Mouse (Mus musculus) right cerebral cortex, postnatal 36 days (tissue): ENCODE data around the gene Abca1.

ENCODE experiments used
- DNase-seq, 2 experiments: peaks; one replicate each; pipeline ENCODE4 v3.0.0; 2022; ENCODE audit warnings: low spot score in 2 of 2, mixed read lengths in 1 of 2

The Abca1 gene

DNA sequence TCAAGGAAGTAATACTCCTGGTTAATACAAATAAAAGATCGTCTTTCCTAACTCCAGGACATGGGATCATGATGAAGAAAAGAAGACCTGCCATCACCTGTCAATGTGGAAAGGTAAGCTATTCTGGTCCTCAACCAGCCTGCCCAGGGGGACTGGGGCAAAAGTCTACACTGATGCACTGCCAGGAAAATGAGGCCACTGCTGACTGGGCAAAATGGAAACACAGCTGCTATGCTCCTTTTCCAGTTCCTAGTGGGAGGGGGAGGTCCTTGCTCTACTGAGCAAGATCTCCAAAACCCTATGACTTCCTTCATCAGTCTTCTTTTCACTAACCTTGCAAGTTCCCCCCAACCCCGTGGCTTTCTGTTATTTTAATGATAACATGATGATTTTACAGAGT lies 73.1 kb downstream of the Abca1 start:
- no peak for DNase-seq

DNA sequence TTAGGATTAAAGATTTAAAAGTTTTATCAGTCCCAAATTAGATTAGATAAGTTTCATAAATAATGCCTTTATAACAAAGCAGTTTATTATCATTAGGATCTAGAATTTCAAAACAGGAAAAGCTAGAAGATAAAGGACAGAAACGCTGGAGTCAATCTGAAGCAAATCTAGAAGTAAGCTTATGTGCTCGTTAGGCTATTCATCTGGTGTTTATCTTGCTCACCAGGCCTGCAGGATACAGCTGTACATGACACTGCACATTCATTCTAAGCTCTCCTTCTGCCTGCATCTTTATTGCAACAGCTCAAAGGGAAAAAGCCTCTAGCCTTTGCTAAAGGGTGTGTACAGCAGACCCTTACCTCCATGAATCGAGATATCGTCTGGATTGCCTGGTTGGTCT lies 74.1 kb downstream of the Abca1 start:
- no peak for DNase-seq

DNA sequence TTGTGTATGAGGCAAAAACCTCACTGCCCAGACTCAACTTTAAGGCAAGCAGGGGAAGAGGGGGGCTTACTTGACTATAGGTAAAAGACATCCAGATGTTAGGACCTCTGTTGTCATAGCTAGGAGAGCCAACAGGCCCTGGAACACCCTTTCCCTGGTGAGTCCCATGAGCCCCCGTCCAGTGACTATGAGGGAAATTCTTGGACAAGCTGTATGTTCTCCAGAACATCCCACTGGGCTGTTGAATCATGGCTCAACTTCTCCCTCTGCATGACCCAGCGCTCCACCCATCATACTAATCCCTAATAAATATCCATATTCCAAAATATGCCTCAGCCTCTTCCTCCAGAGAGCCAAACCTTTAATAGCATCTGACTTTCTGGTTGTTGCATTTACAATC lies 76.6 kb downstream of the Abca1 start:
- DNase-seq = no peak

DNA sequence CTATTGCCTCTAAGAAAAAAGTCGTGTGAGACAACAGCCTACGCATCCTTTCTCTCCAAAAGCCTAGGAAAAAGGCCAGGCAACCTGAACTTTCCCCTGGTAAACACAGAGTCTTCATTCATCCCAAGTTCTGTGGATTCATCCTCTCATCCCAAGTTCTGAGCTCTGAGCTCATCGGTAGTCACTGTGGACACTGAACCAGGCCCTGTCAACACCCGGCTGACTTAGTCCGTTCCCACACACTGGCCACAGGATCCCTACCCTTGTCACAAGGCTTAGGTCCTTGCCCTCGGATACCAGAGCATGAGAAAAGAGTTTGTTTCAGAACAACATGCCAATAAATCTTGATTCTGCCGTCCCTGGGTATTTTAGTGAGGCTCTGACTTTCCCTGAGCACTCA lies 77.2 kb downstream of the Abca1 start:
- DNase-seq = no peak

DNA sequence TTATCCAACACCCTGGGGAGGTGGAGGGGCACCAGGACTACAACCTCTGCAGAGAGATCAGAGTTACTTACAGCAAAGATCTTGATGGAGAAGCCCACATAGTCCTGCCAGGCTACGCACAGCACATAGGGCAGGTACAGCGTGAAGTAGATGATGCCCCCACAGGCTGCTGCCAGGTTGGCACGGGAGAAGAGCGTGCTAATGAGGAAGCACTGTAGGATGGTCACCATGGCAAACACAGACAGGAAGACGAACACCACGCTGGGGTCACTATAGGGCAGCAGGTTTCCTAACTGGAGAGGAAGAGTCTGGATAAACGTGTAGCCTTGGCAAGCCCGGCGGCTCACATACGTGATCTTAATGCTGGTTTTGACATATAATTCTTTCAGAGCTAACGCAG lies 77.8 kb downstream of the Abca1 start:
- no peak for DNase-seq

DNA sequence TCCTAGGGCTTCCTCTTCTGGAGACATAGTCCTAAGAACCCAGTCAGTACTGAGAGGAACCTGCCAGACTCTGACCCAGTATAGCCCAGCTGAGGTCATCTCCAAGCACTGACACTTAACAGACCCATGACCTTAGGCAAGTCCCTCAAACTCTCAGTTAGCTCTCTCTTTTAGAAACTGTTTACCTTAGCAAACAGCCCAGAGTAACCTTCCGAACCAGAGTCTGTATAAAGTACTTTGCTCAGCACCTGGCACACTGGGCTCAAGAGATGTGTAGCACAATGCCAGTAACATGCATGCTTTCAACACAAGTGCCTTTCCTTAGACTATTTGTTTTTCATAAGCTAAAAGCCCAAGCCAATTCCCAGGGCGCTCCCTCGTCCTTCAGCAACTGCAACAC lies 79.4 kb downstream of the Abca1 start:
- no peak for DNase-seq

DNA sequence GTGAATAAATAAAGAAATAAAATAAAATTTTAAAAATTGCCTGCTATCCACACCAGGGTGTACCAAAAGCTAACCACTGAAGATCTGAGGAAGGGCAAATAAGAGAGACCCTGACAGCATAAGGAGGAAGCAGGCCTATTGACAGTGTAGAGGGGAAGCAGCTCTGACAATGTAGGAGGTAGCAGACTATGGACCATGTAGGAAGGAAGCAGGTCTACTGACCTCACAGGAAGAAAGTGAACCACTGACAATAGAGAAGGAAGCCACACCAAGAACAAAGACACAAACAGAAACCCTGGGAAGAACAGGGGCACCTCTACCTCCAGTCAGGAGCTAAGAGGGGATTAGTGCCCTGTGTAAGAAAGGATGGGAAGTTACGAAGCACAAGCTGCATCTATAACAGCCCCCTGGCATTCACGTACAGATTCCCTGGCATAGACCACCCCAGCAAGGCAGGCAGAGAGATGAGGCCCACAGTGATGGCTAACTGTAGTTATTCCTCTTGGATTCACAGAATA lies 80.8 kb downstream of the Abca1 start:
- DNase-seq = no peak

DNA sequence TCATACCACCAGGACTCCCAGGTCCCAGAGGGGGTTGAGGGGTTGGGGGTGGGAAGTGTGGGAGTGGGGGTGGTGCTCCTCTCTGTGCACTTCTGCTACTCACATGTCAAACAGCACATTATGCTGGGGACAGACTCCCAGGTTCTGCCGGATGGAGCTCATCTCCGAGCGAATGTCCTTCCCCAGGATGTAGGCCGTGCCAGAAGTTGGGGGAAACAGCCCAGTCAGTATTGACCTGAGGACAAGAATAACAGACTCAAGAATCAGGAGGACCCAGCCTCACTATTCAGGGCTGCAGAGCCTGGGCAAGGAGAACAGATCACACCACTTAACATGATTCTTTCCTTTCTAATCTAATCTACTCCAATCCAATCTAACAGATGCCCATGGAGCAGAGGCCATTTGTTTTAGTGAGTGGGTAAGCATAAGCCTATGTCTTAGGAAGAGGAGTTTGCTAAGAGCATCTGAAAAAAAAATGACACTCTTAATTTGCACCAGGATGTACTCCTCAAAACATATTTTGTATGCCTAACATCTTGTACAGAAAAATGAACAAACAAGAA lies 82.8 kb downstream of the Abca1 start:
- DNase-seq = no peak

DNA sequence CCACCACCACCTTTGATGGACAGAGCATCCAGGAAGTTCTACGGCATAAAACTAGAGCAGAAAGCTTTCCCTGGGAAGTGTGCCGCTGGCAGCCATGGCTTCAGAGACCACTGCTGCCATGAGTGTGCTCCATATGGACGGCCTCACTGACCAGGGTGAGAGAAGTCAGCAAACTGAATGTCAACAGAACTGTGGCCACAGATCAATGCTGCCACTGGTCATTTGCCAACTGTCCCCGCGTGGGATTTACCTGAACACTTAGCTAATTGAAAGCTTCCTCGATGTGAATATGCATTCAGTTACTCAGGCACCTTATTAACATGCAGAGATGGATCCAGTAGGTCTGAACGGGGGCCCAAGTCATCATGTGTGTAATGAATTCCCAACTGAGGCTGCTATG lies 86.7 kb downstream of the Abca1 start:
- DNase-seq = no peak

DNA sequence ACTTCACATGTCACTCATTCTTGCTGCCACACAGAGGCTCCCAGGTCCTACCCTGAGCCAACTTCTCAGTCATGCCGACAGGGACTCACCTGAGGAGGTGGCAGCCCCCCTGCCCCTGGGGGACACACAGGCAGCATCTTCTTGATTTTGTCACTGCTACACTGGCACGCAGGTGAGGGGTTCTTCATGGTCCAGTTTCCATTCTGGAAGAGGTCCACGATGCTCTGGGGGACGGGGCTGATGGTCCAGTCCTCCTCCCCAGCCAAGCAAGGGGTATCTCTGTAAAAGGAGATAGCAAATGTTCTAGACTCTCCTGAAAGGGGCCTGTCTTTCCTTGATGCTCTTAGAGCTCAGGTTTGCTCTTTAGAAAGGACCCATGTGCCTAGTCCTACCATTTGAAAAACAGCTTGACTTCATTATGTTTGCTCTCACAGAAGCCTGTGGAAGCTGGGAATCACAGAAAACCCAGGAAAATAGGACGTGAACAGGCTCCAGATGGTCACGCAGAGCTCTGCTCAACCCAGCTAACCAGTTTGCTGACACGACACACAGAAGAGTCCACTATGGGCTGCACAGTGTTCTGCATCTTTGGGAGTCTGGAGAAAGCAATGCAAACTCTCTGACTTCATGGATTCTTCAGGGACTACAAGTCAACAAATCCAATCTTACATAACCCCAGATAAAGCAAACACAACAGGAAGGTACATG lies 97.2 kb downstream of the Abca1 start:
- DNase-seq = no peak

DNA sequence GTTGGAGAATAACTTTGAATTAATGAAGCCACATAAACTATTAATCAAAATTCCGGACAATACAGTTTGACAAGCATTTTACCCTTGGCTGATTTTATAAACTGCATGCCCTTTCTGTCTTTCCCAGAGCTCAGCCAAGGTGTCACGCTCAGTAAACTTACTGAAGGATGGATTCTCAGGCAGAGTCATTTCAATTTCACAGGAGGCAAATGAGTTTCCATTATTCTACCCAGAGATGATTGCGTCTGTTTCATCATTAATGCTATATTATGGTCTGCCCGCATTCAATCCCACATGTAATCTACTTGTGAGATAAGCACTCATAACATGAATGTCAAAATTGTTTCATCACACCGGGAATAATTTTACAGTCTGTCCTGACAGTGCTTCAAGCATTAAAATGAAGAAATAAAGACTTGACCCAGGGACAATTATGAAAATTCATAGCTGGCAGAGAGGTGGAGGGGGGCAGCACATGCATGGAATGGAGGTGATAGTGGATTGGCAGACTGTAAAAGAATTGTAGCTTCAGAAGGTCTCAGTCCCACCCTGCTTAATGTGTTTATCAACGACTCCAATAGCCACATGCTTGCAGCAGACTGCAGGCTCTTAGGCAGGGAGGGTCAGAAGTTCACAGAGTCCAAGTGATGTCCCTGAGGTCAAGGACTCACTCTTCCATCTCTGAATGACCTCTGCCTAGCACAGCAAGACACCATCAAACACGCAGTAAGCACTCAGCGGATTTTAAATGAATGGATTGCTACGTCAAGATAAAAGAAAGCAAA lies 113.3 kb downstream of the Abca1 start:
- DNase-seq = no peak

DNA sequence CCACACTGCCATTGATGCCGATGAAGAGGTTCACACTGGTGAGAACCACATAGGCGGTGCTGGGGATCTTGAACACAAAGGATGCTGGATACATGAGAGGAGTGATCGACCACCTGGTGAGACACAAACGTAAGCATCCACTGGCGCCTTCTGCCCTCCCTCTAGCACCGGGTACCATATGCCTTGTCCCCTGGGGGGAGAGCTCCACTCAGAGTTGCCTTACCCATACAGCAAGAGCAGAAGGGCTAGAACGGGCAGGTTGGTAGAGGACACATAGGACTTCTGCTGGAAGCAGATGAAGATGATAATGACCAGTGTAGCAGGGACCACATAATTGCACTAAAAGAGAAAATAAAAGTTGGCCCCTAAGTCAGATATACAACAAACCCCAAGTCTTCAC lies 113.9 kb downstream of the Abca1 start:
- no peak for DNase-seq

DNA sequence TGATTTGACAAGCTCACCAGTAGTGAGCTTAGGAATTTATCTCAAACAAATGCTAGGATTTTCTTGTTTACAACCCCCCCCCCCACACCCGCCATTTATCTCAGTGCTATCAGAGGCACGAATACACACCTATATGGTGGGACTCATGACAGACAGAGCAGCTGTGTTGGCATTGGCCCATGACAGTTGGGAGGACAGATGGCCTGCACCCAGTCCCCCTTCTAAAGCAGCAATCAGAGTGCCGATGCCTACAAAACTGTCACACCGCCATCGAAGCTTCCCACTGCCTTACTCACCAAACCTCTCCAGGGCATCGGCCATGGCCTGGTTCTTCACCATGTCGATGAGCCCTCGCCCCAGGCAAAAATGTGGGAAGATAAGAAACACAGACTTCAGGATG lies 115.9 kb downstream of the Abca1 start:
- DNase-seq = no peak

DNA sequence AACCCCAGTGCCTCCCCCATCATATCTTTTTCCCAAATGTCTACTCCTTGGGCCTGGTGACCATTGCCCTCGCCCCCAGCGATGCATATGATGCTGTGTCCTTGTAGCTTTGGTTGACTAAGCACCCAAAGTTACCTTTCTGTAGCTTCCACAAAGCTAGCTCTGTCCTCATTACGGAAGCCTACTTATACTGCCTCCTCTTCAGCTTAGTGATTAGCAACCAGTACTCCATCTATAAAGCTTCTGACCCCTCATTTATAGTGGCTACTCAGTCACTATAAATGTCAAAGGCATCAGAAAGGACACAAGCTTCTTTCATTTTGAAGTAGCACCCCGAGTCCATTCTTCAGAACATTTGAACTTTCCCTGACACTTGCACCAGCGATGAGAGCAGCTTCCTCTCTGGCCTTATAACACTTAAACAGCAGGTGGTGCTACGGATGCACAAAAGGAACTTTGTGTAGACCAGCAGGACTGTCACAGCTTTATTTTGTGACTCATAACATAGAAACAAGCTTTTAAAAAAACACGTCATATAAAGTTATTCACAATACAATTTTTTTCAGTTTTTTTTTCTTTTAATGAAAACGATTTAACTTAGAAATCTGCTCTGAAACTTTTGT lies 129.3 kb downstream of the Abca1 start:
- DNase-seq = no peak

DNA sequence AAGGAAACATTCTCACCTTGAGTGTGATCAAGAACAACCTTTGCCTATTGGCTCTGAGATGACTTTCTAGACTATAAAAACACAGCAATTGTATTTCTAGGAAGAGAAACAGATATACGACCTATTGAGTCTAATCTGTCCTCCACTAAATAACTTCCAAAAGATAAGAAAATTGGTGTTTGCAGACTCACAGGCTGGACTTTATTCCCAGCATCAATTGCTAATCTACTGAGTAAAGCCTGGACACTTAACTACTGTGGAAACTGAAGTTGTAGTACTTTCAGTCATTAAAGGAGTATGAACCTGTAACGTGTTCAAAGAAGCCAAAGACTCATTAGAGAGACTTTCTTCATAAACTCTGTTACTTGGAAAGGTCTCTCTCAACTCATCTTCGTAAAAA lies 131.9 kb downstream of the Abca1 start:
- DNase-seq = no peak

DNA sequence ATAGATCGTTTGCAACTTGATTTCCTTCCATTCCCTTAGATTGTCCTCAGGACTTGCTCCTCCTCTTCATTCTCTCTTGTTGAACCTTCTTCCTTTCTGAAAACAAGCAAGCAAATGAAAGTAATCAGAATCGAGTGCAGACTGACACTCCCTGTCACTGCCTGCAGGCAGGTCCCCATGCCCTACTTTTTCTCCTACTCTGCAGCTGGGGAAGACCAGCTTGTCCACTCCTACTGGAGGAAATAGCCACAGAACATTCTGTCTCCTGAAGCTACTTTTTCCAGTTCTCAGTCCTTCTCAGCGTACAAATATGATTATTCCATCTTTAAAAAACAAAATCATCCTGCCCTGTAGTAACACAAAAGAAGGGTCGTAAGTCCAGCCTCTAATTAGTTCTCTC lies 135.3 kb downstream of the Abca1 start:
- DNase-seq = no peak

DNA sequence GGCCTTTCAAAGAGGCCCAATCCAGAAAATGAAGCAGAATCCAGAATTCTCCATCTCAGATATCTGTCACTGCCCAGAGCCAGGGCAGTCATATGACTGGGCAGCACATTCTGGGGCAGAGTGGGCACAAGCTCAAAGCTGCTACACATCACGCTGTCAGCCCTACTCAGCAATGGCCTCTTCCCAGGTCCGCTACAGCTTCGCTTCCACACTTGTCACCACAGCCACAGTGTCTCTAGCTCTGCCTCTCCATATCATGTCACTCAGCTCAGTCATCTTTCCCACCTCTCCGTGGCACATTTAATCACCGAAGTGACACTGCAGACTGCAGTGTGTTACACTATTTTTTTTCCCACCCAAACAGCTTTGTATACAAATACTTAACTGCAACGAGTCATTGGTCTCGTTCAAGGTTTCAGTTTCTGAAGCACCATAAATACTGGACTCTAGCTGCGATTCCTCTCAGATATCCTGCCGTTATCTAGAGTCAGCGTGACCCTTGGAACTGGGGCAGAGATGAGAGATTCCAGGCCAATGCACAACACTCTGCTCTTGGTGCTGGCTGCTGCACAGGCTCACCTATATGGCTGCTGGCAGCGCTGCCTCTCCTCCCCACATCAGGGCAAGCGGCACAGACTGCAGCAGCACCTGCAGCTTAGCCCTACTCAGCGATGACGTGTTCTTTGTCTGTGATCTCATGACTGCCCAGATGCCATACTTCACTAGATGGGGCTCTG lies 136.3 kb downstream of the Abca1 start:
- no peak for DNase-seq

DNA sequence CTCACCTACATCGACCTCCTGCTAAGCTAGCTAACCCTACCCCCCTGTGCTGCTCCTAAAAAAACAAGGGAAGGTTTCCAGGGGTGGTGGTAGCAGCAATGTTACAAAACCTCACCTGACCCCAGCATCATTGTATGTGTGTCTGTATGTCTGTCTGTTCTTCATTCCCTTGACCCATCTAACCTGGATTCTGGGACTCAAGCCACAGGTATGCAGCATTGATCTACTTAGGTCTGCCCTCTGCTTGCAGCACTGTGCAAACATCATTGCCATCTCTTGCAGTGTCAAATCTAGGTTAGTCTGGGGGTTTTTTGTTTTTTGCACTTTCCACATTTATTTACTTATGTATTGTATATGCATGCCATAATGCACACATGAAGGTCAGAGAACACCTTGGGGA lies 141.3 kb downstream of the Abca1 start:
- DNase-seq = no peak

DNA sequence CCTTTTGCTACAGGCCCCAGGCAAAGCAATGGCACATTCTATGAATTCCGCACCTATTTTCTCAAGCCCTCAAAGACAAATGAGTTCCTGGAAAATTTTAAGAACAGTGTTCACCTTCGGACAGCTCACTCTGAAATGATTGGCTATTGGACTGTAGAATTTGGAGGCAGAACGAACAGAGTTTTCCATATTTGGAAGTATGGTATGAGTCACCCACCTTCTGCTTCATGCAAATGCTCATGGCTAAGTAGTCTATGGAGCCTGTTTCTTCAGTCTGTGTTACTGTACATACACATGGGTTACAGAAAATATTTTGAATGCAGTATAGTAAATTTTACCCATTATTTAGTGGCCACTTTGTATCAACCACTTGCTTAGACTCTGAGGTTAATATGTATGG lies 144.7 kb downstream of the Abca1 start:
- no peak for DNase-seq

DNA sequence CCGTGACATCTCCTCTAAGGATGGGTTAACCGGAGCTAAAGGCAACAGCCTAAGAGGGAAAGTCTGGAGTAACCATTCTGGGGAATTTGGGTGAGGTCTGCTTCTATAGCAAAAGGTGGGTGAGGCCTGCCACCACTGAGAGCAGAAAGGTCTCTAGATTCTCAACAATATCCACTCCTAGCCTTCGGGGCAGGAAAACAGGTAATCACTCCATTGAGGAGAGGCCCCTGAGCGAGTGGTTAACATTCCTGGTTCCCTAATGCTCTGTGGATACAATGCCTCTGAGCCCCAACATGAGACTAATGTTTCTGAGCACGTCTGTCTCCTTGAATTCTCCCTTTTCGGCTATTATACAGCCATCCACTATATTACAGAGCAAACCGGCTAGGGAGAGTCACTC lies 145.3 kb downstream of the Abca1 start:
- no peak for DNase-seq

DNA sequence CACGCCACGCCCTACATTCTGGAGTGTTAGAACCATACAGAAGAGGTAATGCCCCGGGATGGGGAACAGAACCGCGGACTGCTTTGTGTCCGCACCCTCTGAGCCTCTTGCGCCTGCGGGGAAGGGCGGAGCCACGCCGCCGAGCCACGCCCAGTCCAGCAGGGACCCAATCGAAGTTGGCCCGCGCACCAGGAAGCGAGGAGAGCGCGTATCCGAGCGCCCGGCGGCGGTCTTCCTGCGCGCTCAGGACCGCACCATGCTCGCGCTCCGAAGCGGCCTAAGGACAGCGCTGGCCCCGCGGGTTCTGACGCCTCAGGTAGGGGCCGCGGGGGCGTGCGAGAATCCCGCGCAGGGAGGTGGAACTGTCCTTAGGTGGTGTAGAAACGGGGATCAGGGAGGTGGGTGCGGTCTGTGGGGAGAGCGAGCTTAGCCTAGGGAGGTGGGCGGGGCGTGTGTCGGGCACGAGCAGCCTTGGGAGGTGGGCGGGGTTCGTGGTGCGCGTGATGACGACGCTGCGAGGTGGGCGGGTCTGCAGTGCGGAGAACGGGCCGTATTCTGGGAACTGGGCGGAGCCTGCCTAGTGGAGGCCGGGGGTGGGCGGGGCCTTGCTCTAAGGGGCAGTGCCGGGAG lies 147.8 kb downstream of the Abca1 start, which contains the start of gene Nipsnap3b:
TSS of gene Nipsnap3b (plus strand) at position 149 of the 630 bp plus-strand sequence.
- peak; percentile 95 to 96 for DNase-seq
